Mouse (Mus musculus) hindbrain, embryonic 13.5 days (tissue): ENCODE data around the gene Ank3. TPM values are rescaled to one million over a fixed set of nuclear protein-coding genes. Genes with fewer than 3 reads are reported as not detected.

Source experiments
- ATAC-seq: fragments of 200-750 bp; cut with Nextera tagmentation; 2 replicates; pipeline ENCODE4 v1.8.0; 2017; ENCODE audit warnings: moderate TSS enrichment; ENCODE audit not compliant: low FRiP score
- H3K27ac ChIP-seq: fragments of 300-500 bp; sonication (generic); 2 replicates; pipeline ENCODE4 v1.5.1; 2015; ENCODE audit warnings: inconsistent platforms, mild to moderate bottlenecking, moderate library complexity
- H3K27me3 ChIP-seq: fragments of 300-500 bp; sonication (generic); 2 replicates; pipeline ENCODE4 v1.6.1; 2015; ENCODE audit warnings: mild to moderate bottlenecking, inconsistent platforms
- H3K36me3 ChIP-seq: fragments of 300-500 bp; sonication (generic); 2 replicates; pipeline ENCODE4 v1.6.1; 2015; ENCODE audit warnings: mild to moderate bottlenecking, inconsistent platforms
- H3K4me1 ChIP-seq: fragments of 300-500 bp; sonication (generic); replicated peaks from 2 replicates; pipeline ENCODE4 v1.6.1; 2015; ENCODE audit warnings: inconsistent platforms
- H3K4me2 ChIP-seq: fragments of 300-500 bp; sonication (generic); 2 replicates; pipeline ENCODE4 v1.6.1; 2015; ENCODE audit warnings: inconsistent platforms, mild to moderate bottlenecking, moderate library complexity
- H3K4me3 ChIP-seq: fragments of 300-500 bp; sonication (generic); 2 replicates; pipeline ENCODE4 v1.5.1; 2015; ENCODE audit warnings: mild to moderate bottlenecking, inconsistent platforms
- H3K9ac ChIP-seq: fragments of 300-500 bp; sonication (generic); 2 replicates; pipeline ENCODE4 v1.6.1; 2015; ENCODE audit warnings: mild to moderate bottlenecking, inconsistent platforms
- H3K9me3 ChIP-seq: fragments of 300-500 bp; sonication (generic); 2 replicates; pipeline ENCODE4 v1.6.1; 2016; ENCODE audit warnings: inconsistent platforms
- WGBS: fragments of 180-500 bp; shearing (Covaris S2); methylation state at CpG from one replicate; pipeline ENCODE4 v1.1.7; 2015; 5-methylcytosine and 5-hydroxymethylcytosine counted together
- polyA plus RNA-seq: library from polyadenylated mRNA; unstranded; fragments of >200 nt; fragmentation: Nextera tagmentation; extraction: Ambion mirVana; gene quantifications from 2 replicates; pipeline ENCODE4 v1.2.1, GENCODE M21; 2015

Ank3 gene
- polyA plus RNA-seq, 1 experiment from 2014 or later: 114 TPM

DNA sequence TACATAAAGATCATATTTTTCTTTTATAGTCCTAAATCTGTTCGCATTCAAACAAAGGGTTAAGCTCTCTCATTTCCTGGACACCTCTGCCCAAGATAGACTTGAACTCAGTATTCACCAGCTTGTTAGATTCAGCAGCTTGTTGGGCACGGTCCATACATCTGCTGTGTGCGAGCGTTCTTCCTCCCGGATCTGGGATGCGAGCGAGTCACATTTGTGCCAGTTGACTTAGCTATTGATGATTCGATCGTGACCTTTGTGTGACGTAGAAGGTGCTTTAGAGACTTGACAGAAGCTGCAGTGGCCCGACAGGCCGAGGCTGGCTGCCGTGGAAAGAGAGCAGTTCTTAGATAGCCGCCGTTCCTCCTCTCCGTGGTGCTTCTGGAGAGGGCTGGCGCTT, 98.8 kb downstream of the Ank3 start:
- Histone ChIP-seq H3K4me3 (no peak overlapping the region), H3K4me1 (peaks cover 16% of the 10 kb centered on the region), H3K4me2 (no peak overlapping the region), H3K27ac (no peak overlapping the region), H3K9ac (no peak overlapping the region), H3K9me3 (no peaks in the 10 kb centered on the region), H3K36me3 (no peaks in the 10 kb centered on the region), H3K27me3 (no peaks in the 10 kb centered on the region)
- WGBS: 72% methylated on average over 17 of the region's 17 CpGs
- ATAC-seq: no peak

GRCm38 (mm10) chr10:69500171-69500860, 101.7 kb downstream of the Ank3 start:
- peak overlapping the region; percentile 23; the same call in 1 of the 2 replicates for H3K4me2 ChIP-seq

DNA sequence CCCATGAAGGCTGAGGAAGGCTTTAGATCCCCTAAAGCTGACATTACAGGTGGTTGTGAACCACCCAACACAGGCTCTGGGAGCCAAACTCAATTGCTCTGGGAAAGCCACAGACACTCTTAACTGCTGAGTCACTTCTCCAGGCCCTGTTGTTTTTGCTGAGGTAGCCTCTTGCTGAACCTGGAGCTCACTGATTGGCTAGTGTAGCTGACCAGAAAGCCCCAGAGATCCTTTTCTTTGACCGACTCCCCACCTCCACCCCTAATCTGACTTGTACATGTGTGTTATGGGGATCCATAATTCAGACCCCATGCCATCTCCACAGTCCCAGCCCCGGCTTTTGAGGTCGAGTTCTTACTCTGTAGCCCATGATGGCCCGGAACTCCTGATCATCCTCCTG, 105.2 kb downstream of the Ank3 start:
- 92% methylated on average over 4 of the region's 4 CpGs for WGBS
- no peak overlapping the region for H3K4me2 ChIP-seq
- no peak for ATAC-seq
- H3K36me3 ChIP-seq: no peaks in the 10 kb centered on the region
- peaks cover 22% of the 10 kb centered on the region for H3K4me1 ChIP-seq
- no peak overlapping the region for H3K27ac ChIP-seq
- H3K9me3 ChIP-seq: no peaks in the 10 kb centered on the region
- no peak overlapping the region for H3K9ac ChIP-seq
- no peaks in the 10 kb centered on the region for H3K27me3 ChIP-seq
- H3K4me3 ChIP-seq: no peak overlapping the region

More at GRCm38 (mm10) chr10:69500171-69500860, 101.7 kb downstream of the Ank3 start:
- Histone ChIP-seq H3K4me1 (peaks cover 22% of the 10 kb centered on the region), H3K27ac (peak overlapping the region; percentile 69), H3K9me3 (no peaks in the 10 kb centered on the region), H3K27me3 (no peaks in the 10 kb centered on the region), H3K9ac (no peak overlapping the region), H3K36me3 (no peaks in the 10 kb centered on the region), H3K4me3 (no peak overlapping the region)
- WGBS: 40% methylated on average over 11 of the region's 11 CpGs
- ATAC-seq: peak; percentile 68; the same call in 1 of the 2 replicates

- Histone ChIP-seq H3K27me3 (no peaks in the 10 kb centered on the region), H3K9me3 (no peaks in the 10 kb centered on the region), H3K4me1 (0 out of 2 replicates have a peak, but pooled peaks cover 5% of the 10 kb centered on the region), H3K27ac (no peak overlapping the region), H3K4me3 (no peak overlapping the region), H3K4me2 (no peak overlapping the region), H3K36me3 (no peaks in the 10 kb centered on the region), H3K9ac (no peak overlapping the region)
- ATAC-seq: no peak
- WGBS: 93% methylated on average over 8 of the region's 8 CpGs
Measured at GRCm38 (mm10) chr10:69507719-69508118, 109.1 kb downstream of the Ank3 start.

DNA sequence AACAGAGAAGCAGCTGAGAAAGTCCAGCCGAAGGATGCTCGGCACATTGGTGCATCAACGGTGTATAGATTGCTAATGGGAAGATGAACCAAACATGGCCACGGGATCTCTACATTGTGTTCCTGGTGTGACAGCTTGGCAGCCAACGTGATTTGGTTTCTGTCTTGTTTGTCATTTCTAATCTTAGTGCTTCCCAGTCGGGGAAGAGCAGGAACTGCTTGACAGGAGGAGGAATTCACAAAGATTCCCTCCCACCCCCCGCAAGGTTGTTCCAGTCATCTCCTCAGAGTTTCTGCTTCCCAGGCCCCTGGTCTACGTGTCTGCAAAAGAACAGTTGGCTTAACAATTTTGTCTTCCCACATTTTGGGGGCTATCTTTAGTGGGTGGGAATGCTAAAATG, 111.8 kb downstream of the Ank3 start:
- no peaks in the 10 kb centered on the region for H3K36me3 ChIP-seq
- no peak overlapping the region for H3K9ac ChIP-seq
- no peak overlapping the region for H3K4me3 ChIP-seq
- WGBS: 85% methylated on average over 8 of the region's 8 CpGs
- no peaks in the 10 kb centered on the region for H3K27me3 ChIP-seq
- ATAC-seq: no peak
- no peak overlapping the region for H3K27ac ChIP-seq
- H3K4me2 ChIP-seq: no peak overlapping the region
- H3K9me3 ChIP-seq: no peaks in the 10 kb centered on the region
- H3K4me1 ChIP-seq: no peaks in the 10 kb centered on the region

- Histone ChIP-seq H3K4me3 (no peak overlapping the region), H3K27me3 (no peaks in the 10 kb centered on the region), H3K4me2 (no peak overlapping the region), H3K9ac (no peak overlapping the region), H3K9me3 (no peaks in the 10 kb centered on the region), H3K4me1 (no peaks in the 10 kb centered on the region), H3K27ac (no peak overlapping the region), H3K36me3 (no peaks in the 10 kb centered on the region)
- no peak for ATAC-seq
- 89% methylated on average over 1 of the region's 1 CpGs for WGBS
Measured at GRCm38 (mm10) chr10:69511234-69511633, 112.7 kb downstream of the Ank3 start.

GRCm38 (mm10) chr10:69521977-69522376, 123.4 kb downstream of the Ank3 start:
- H3K9me3 ChIP-seq: no peaks in the 10 kb centered on the region
- H3K4me1 ChIP-seq: no peaks in the 10 kb centered on the region
- no peak overlapping the region for H3K4me3 ChIP-seq
- no peak for ATAC-seq
- no peaks in the 10 kb centered on the region for H3K27me3 ChIP-seq
- no peak overlapping the region for H3K27ac ChIP-seq
- no peaks in the 10 kb centered on the region for H3K36me3 ChIP-seq
- 89% methylated on average over 4 of the region's 4 CpGs for WGBS
- no peak overlapping the region for H3K4me2 ChIP-seq
- no peak overlapping the region for H3K9ac ChIP-seq

- Histone ChIP-seq H3K4me2 (no peak overlapping the region), H3K27ac (no peak overlapping the region), H3K4me3 (no peak overlapping the region), H3K9ac (no peak overlapping the region), H3K36me3 (no peaks in the 10 kb centered on the region), H3K27me3 (no peaks in the 10 kb centered on the region), H3K4me1 (no peaks in the 10 kb centered on the region), H3K9me3 (no peaks in the 10 kb centered on the region)
- 82% methylated on average over 3 of the region's 3 CpGs for WGBS
- ATAC-seq: no peak
Measured at GRCm38 (mm10) chr10:69523202-69523601, 124.6 kb downstream of the Ank3 start.

DNA sequence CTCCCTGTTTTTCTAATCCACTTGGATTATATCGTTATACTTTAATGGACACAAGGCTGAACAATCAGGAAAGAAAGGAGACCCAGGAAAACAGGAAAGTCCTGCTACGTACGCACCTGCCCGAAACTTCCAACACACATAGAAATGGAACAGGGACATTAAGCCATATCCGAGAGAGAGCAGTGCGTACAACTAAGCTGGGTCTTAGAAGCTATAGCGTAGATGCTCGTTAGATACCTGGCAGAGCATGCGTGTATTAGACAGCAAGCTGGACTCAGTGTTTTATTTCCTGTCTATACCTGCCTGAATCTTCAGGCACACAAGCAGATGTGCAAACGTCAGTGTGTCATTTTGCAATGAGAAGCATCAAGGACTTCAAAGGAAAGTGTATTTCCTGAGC, 128.7 kb downstream of the Ank3 start:
- Histone ChIP-seq H3K9ac (no peak overlapping the region), H3K4me3 (no peak overlapping the region), H3K4me1 (peaks cover 4% of the 10 kb centered on the region), H3K36me3 (no peaks in the 10 kb centered on the region), H3K9me3 (no peaks in the 10 kb centered on the region), H3K27me3 (no peaks in the 10 kb centered on the region), H3K4me2 (no peak overlapping the region), H3K27ac (no peak overlapping the region)
- ATAC-seq: no peak
- WGBS: 91% methylated on average over 10 of the region's 10 CpGs

DNA sequence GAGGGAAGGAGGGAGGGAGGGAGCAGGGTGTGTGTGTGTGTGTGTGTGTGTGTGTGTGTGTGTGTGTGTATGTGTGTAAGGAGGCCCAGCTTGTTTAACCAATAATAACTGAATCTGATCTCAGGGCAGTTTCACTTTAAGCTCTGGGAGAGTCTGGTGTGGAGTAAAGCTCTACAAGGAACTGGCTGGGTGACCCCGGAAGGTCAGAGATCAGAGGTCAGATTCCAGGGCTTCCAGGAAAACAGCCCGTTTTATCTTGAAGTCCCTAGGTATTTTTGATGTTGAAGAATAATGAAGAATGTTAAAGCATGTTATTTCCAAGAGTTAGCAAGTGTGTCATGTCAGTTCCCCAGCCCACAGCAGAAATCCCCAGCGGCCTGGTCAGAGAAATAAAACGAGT, 130.2 kb downstream of the Ank3 start:
- no peak for ATAC-seq
- no peaks in the 10 kb centered on the region for H3K36me3 ChIP-seq
- H3K9me3 ChIP-seq: no peaks in the 10 kb centered on the region
- no peak overlapping the region for H3K27ac ChIP-seq
- no peak overlapping the region for H3K4me3 ChIP-seq
- WGBS: 65% methylated on average over 4 of the region's 4 CpGs
- no peak overlapping the region for H3K9ac ChIP-seq
- H3K4me2 ChIP-seq: no peak overlapping the region
- H3K27me3 ChIP-seq: no peaks in the 10 kb centered on the region
- peaks cover 13% of the 10 kb centered on the region for H3K4me1 ChIP-seq

DNA sequence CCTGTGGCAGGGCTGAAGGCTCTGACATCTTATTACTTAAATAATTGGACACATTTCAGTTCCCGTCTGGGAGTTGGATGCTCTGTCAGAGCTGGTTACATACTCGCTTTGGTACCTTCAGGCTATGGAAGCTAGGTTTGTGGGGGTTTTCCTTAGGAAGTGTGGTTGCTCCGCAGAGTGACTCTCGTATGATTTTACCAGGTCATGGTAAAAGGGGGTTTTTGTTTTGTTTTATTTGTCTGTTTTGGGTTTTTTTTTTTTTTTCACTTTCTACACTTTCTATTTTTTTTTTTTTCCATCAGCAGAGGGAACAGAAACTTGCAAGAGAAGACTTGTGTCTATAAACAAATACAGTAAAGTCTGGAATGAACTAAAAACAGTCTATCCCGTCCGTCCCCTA, 131.8 kb downstream of the Ank3 start:
- Histone ChIP-seq H3K4me3 (no peak overlapping the region), H3K9me3 (no peaks in the 10 kb centered on the region)
- 86% methylated on average over 6 of the region's 6 CpGs for WGBS

DNA sequence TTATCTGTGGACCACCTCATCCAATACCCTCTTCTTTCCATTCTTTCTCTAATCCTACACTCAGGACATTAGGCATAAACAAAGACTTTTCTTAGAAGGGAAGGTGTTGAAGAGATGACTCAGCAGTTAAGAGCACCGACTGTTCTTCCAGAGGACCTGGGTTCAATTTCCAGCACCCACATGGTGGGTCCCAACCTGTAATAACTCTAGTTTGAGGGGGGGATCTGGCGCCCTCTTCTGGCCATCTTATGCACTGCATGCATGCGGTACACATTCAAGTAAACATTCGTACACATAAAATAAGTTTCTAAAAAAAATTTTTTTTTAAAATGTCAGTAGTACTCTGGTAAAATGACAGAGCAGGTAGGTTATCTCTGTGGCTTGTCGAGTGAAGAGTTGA, 133.0 kb downstream of the Ank3 start:
- Histone ChIP-seq H3K27ac (peak overlapping the region; percentile 97), H3K36me3 (no peaks in the 10 kb centered on the region), H3K4me1 (peaks cover 16% of the 10 kb centered on the region), H3K9ac (no peak overlapping the region), H3K4me3 (no peak overlapping the region), H3K27me3 (no peaks in the 10 kb centered on the region), H3K4me2 (no peak overlapping the region), H3K9me3 (no peaks in the 10 kb centered on the region)
- no peak for ATAC-seq
- WGBS: 87% methylated on average over 5 of the region's 5 CpGs

More for the DNA sequence above, 131.8 kb downstream of the Ank3 start:
- H3K4me2 ChIP-seq: no peak overlapping the region
- no peak for ATAC-seq
- H3K27me3 ChIP-seq: no peaks in the 10 kb centered on the region
- no peaks in the 10 kb centered on the region for H3K36me3 ChIP-seq
- peaks cover 13% of the 10 kb centered on the region for H3K4me1 ChIP-seq
- H3K9ac ChIP-seq: no peak overlapping the region
- no peak overlapping the region for H3K27ac ChIP-seq

DNA sequence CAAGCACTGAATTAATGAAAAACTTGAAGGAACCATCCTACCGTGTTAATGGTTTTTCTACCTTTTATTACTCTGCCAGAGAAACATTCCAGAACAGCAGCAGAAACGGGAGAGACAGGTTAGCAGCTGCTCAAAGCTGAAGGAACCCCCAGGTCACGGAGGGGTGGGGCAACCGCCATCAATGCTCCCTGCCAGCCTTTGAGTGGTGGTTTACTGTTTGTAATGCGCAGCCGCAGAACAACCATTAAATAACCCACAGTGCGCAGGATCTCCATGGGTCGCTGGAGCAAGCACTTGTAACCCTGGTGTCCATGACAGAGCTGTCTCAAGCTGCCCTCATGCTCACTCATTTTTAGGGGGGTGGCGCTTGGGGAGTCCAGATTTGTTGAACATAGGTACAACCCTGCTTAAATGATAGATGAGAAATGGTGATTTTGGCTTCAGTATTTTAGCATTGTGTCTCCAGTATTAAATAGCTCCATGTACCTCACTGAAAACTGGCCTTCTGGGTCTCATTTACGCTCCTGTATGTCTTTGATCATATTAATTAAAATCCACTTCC, 133.7 kb downstream of the Ank3 start:
- 47% methylated on average over 10 of the region's 10 CpGs for WGBS
- no peak for ATAC-seq
- H3K4me1 ChIP-seq: peaks cover 23% of the 10 kb centered on the region

More for the DNA sequence above, 133.7 kb downstream of the Ank3 start:
- H3K27ac ChIP-seq: peak overlapping the region; percentile 97
- H3K36me3 ChIP-seq: no peaks in the 10 kb centered on the region
- H3K27me3 ChIP-seq: no peaks in the 10 kb centered on the region
- H3K4me3 ChIP-seq: no peak overlapping the region
- no peaks in the 10 kb centered on the region for H3K9me3 ChIP-seq
- H3K4me2 ChIP-seq: peak overlapping the region; percentile 80
- H3K9ac ChIP-seq: no peak overlapping the region
